Mouse (Mus musculus) adipocyte (in vitro differentiated cells): ENCODE results near the gene Mapk11.
A peak's percentile ranks its signal among the peaks of the same experiment; 100 is the strongest.

Experiments used
- DNase-seq: peaks from one replicate; pipeline ENCODE4 v3.0.0-alpha.2; 2016; ENCODE audit warnings: low spot score

The Mapk11 gene

DNA sequence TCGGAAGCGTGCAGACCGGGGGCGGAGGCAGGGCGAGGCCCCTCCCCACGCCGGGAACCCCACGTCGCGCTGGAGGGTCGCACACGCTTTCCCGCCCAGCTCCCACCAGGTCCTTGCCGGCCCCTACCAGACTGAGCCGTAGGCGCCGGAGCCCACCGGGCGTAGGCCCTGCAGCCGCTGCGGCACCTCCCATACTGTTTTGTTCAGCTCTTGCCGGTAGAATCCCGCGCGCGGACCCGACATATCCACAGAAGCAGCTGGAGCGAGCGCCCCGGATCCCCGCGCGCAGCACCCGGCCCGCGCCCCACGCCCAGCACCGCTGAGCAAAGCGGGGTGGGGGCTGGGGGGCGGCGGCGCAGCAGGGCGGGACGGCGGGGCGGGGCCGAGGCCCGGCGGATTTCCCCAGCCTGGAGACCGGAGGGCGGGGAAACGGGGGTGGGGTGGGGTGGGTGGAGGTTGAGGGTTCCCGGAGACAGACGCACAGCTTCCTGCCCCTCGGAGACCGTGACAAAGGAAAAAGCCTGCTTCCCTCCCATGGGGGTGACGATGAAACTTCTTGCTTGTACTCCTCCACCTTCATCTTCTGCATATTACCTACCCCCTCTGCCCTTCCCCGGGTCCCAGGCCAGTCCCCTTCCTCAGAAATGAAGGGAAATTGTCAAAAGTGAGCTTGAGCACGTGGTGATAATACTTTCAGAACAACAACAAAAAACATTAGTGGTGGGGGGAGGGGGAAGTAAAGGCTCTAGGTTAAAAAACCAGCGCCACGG, at the start of gene Mapk11:
Gene Mapk11 (minus strand): TSS at position 358 of the 770 bp plus-strand sequence.
- no peak for DNase-seq

DNA sequence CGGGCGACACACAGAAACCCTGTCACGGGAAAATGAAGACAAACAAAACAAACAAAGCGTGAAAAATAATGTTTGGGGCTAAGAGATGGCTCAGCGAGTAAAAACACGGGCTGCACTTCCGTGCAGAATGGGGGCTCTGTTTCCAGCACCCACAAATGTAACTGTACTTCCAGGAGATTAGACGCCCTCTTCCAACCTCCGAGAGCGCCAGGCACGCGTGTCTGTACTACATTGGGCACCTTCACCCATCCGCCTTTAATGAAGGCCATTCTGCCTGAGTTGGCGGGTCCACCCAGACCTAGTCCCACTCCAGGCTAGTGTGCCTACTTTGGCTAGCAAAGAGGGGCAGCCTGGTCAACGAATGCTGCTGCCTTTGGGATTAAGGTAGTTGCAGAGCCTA, 47.6 kb upstream of the Mapk11 start:
- no peak for DNase-seq

DNA sequence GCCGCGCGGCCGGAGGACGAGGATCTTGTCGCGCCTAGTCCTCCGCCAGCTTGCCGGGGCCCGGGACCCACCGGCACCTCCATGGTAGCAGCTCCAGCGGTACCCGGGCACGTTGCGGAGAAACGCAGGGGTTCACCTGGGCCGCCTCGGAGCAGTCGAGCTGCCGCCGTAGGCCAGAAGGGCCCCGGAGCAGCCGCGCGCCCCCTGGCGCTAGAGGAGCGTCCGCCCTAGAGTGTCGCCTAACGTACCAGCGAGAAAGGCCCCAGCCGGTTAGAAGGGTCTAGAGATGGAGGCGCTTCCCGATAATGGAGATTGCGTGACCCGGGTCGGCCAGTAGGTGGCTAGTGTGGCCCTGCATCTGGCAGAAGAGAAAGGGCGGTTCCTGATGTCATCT, 46.9 kb upstream of the Mapk11 start, which contains the start of gene Dennd6b:
Gene Dennd6b (minus strand): TSS at position 184 of the 394 bp plus-strand sequence.
- peak; percentile 95 for DNase-seq

DNA sequence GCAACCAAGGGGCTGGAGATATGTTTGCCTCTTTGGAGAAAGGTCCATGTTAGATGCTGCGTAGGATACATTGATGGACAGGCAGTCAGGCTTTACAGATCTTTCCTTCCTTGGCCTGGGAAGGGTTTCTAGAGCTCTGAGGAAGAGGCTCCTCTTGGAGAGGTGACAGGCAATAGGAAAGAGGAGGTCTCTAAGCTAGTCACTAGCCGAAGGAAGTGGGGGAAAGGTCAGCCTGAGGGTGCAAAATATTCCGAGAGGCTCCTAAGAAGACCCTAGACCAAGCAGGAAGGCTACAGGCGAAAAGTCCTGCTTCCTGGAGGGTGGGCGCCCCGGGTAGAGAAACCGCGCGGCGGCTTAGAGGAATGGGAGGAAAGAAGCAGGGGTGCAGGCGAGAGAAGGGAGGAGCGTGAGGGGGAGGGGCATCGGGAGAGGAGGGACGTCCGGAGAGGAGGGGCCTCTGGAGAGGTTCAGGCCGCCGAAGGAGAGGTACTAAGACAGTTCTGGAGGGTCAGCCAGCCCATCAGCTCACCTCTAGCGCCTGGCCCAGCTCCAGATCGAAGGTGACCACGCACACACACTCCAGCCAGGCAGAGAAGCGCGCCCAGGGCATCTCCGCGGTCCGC, 46.4 kb upstream of the Mapk11 start:
- DNase-seq = peak; percentile 89

DNA sequence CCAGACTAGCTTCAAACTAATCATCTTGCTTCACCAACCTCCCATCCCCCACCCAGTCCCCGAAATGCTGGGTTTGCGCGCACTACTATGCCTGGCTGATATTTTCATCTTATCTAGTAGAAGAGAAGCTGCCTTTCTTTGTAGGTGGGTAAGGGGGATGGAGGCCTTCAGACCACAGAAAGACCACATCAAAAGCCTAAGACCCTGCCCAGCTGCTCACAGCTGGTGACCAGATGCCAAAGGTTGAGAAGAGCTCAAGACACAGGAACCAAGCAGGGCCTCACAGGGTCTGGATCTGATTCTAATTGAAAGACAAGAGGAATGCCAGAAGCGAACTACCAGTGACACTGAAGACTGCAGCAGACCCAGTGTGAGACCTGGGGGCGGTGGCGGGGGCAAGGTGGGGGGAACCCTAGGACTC, 45.8 kb upstream of the Mapk11 start:
- no peak for DNase-seq

DNA sequence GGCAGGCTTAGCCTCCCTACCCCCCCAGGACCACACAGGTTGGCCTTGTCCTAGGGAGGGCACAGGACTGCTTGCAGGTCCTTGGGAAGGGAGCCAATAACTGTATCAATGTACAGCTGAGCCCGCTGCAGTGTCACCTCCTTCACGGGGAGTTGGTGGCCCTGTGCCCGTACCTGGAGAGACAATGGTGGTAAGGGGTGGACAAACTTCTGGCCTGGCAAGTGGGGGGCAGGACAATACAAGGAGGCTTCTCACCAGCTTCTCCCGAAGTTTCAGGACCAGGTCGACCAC, 35.5 kb upstream of the Mapk11 start:
- DNase-seq = no peak

DNA sequence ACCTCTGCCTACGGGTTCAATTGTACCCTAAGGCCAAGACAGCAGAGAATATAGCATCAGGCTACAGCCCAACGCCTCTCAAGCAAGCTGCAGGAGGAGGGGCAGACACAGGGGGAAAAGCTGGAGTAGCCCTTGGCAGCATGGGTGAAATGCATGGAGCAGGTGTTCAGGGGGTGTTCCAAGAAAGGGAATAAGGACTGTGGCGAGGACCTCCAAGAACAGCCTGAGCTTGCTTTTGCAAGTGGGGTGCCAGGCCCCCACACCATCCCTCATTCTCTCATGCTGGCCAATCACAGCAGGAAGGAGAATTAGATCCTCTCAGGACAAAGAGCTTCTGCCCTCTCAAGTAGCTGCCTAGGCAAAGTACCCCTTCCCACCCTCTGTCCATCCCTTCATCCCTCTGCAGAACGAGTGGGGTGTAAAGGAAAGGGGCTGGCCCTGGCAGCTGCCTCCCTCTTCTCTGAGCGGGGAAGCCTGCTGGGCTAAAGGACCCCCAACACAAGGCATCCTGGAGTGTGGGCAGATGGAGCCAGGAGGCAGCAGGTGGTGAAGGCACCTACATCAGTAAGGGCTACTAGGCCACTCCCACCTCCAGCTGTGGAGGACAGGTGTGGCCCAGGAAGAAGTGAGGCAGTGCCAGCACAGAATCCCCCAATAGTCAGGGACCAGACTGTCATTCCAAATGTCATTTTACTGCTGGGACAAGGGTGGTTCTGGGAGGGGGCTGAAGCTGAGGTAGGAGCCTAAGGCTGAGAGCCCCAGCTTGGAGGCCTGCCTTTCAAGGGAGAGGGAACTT, 34.9 kb upstream of the Mapk11 start:
- no peak for DNase-seq

DNA sequence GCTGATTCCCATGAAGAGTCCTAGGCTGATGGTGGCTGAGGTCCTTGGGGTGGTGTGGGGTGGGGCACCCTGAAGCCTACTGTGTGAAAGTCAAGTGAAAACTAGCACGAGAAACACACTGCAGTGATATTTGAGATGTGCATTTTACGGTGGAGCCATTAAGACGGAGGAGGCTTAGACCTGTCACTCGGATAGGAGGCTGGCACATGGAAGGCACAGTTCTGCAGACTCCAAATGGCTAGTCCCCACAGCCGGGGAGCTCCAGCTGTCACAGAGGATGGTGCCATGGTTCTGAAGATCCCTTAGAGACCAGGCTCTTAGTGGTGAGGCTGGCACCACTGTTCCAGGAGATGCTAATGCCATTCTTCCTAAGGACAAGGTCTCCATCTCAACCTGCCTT, 33.4 kb upstream of the Mapk11 start:
- DNase-seq = no peak

DNA sequence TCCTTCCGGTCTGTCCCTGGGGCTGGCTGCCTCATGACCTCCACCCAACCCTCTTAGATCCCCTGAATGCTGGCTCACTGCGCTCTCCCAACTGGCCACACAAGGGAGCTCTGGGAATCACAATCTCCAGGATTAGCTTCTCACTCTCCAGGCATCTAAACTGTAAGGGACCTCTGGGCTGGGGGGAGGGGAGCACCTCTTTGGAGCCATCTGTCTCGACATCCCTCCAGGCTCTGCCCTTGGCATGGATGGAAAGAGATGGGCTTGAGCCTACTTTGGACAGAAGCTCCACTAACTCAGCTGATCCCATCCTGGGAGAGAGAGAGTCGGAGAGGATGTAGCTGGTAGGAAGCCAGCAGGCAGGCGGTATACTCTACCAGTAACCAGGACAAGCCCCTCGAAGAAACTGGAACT, 32.9 kb upstream of the Mapk11 start:
- DNase-seq = peak; percentile 30

DNA sequence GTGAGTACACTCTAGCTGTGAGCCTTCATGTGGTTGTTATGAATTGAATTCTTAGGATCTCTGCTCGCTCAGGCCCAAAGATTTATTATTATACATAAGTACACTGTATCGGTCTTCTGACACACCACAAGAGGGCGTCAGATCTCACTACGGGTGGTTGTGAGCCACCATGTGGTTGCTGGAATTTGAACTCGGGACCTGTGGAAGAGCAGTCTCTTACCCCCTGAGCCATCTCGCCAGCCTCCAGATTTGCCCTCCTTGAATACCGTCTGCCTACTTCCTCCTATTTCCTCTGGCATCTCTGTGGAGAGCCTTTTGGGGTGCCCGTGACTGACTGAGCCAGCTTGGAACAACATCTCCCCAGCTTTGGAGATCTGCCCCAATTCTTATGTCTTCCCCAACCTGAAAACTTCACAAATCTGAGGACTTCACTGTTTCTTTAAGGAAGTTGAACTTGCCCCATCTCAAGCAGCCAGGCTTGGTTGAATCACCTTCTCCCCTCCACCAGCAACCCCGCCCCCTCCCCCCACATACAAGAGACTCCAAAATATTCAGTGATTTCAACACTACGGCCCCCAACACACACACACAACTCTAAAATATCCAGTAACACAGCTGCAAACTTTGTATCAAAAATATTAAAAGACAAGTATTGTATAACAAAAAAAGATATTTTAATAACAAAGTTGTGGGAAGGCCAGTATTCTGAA, 32.3 kb upstream of the Mapk11 start:
- no peak for DNase-seq

DNA sequence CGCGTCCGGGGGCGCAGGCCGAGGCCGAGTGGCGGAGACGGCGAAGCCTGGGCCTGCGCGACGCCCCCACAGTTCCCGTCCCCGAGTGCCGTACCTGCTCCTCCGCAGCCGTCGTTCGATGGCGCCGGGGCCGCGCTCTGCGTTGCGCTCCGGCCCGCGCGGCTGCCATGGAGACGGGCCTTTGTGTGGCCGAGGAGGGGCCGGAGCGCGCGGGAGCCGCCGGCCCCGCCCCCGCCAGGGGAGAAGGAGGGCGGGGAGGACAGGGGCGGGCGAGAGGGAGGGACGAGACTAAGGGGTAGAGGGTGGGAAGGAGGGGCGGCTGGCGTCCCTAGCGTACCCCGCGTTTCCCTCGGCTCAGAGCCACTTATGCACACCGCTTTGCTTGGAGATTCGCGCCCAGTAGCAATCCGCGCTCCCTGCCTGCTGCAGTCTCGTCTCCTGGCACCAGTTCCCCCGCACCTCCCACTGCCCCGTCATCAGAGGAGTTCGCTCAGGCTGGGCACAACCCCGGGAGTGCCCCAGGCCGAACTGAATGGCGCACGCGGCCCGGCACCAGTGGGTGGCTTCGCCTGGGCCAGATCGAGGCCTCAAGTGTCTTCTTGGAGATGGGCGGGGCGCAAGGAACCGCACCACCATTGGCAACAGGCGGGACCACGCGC, 31.3 kb upstream of the Mapk11 start, which contains the start of gene Plxnb2:
Gene Plxnb2 (minus strand): TSS at position 218 of the 659 bp plus-strand sequence.
- DNase-seq = peak; percentile 79

DNA sequence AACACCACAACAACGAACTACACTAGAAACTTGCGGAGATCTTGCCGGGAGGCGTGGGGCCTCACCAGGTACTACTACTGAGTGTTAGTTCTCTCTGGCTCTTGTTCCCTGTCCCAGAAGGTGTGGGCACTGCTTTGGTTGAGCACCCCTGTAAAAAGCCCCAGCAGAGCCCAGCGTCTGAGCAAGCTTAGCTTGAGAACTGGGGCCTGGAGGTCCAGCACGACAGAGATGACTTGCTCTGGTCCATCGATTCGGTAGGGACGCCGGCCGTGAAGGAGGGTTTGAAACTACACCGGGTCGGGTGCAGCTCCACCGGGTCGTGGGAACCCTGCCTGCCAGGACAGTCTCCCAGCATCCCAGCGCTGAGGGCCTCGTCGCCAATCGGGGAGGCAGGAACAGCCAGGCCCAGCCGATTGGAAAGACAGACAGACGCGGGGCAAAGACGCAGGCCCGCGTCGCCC, 30.7 kb upstream of the Mapk11 start:
- peak; percentile 19 for DNase-seq

DNA sequence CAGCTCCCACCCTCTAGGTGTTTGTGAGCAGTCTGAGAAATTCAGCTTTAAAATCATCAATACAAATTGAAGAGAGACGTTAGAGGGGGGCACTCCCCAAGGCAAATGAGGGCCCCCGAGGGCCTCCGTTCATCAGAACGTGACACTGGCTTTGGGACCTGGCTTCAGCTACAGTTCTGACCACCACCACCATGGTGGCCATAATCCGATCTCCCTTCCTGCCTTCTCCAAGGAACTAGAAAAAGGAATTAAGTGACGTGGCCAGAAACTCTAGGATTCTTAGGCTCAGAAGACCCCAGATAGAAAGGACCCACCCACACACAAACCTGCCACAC, 30.2 kb upstream of the Mapk11 start:
- DNase-seq = no peak

DNA sequence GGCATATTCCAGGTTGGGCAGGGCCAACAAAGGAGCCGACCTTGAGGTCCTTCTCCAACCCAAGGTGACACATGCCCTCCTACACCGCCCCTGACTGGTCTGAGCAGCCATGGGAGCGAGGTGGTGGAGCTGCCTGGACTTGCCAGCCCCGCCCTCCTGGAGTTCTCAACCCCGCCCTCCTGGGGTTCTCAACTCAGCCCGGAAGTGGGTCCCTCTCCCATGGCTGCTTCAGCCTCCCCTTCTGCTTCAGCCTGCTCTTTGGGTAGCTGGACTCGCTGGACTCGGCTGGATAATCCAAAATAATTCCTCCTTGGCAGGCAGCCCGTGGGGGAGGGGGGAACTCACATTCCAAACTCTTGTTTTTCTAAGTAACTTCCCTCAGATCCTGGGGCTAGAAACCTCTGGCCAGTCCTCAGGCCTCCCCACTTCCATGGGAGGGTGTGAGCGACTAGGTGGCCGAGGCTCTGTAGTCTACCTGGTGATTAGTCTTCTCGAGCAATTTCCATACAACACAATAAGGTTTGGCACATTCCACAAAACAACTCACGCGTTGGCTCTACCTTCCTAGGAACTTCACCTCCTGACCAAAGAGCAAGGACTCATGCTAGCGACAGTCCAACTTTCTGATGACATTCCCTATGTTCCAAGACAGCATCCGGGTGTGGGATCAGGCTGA, 29.7 kb upstream of the Mapk11 start:
- peak; percentile 69 for DNase-seq

DNA sequence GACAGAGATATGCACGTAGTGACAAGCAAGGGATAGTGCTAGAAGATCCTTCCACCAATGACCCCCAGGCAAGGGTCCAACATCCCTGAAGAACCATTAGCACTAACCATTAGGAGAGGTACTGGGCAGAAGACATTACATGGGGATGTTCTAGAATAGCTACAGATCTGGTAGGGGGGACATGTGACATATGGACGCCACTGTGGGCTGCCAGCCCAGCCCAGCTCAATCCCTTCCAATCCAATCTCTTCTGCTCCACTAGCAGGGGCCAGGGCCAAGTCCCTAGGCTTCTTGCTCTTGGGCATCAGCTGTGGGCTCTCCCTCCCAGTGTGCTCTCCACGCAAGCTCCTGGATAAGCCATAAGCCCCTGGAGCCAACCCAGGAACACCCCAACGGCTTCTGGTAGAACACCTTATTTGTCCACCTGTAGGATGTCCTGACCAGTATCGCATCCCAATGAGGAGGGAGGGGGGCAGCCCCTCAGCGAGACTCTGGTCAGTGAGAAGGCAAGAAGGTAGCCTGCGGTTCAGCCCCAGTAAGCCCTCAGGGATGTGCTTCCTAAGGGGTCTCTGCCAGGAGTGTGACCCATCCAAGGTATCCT, 28.9 kb upstream of the Mapk11 start:
- DNase-seq = no peak

DNA sequence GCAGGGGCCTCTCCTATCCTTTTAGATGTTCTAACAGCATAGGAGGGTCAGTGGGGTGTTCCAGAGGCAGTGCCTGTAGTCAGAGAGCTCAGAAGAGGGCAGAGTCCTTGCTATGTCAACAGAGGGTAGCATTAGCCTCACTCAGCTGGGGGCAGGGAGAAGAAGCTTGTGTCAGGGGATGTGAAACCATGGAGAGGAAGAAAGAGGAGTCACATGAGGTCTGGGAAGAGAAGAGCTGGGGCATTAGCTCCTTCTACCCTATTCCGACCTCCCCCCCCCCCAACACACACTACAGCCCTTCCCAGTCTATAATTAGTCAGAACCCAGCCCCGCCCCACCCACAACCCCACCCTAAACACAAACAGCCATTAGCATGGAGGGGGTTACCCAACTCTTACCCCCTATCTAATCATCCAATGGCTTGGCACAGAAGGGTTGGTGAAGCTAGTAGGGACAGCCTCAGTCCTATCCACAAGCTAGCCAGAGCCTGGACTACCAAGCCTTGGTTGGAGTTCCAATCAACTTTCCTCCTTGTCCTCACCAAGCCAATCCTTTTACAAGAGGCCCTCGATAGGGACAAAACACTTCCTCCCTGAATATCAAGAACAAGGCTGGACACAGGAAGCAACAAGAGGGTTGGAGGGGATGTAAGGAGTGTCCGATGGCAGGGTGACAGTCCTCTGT, 28.3 kb upstream of the Mapk11 start:
- no peak for DNase-seq

DNA sequence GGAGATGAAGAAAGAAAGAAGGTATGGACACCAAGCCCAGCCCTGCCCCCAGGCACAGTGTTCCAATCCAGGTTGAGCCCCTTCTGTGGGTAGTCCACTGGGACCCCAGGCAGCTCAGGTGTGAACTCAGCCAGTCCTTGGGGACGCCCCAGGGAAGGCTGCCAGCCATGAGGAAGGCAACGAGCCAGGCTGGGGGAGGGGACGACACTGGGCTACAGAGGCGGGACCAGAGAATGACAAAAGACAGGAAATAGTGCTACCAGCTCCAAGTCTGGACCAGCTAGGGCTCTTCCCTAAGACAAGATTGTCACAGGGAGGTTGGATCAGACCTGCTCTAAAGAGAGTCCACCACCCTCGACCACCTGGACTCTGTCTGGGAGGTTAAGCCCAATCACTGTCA, 27.7 kb upstream of the Mapk11 start:
- DNase-seq = peak; percentile 70

DNA sequence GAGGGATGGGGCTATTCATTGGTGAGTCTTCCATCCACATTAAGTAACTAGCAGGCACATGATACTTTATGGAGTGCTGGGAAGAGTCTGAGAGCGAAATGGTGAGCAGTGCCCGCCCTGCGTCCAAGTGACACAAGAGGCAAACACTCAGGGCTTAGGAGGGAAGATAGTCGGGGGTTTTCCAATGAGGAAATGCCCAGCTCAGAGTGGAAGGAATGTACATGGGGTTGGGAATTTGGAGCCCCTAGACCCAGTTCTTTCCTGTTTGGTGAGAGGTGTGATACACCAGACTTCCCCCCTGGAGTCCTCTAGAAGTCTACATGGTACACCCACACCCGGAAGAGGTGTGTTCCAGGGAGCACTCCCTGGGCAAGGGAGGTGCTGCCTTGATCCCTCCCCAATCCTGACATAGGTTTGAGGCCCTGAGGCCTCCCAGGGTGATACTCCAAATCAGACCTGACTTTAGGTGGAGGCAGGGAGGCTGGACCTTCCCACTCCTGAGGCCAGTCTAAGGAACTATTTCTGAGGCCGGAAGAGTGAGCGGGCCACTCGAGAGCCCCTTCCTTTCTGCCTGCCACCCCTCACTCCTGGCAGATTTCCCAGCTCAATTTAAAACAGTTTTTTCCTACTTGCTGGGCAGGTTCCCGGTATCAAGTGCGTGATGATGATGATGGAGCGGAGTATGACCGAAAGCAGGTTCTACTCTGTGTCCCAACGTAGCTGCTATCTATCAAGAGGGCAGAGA, 26.2 kb upstream of the Mapk11 start:
- DNase-seq = no peak

DNA sequence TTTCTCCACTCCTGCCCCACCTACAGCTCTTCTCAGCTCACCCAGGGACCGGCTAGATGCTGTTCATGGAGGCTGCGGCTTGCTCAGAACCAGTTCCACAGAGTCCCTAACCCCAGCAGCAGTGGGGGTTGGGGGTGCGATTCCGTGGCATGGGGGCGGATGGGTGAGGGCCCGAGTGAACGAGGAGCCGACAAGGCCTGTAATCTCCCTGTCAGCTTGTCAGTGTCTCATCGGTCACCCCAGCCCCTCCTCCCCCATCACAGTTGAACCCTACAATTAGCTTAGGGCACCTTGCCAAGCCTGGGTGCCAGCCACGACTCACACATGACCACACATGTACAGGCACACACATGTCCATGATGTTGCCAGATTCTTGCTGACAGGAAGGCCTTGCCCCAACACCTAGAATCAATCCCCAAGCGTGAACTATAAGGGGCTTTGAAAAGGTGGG, 25.5 kb upstream of the Mapk11 start:
- no peak for DNase-seq

DNA sequence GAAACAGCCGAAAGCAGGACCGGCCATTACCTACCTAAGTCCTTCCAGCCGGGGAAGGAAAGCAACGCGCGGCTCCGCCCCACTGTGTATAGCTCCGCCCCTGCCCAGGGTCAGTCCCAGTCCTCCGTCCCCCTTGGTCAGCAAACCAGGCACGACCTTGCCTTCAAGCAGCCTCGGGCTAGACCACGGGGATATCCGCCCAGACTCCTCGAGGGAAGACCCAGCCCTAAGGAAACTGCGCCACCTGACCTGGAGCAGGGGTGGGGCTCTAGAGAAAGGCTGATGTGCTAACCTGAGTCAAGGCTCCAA, 24.4 kb upstream of the Mapk11 start:
- no peak for DNase-seq
